Mouse (Mus musculus) myocyte (in vitro differentiated cells): ENCODE measurements around the gene Zdhhc19. TPM values are rescaled to one million over a fixed set of nuclear protein-coding genes. Genes with fewer than 3 reads are reported as not detected.

ENCODE experiments used
- H3K27me3 ChIP-seq: one replicate; pipeline ENCODE4 v1.6.1; 2011; ENCODE audit not compliant: control insufficient read depth, insufficient read depth, insufficient read length
- H3K36me3 ChIP-seq: one replicate; pipeline ENCODE4 v1.6.1; 2011; ENCODE audit not compliant: control insufficient read depth, insufficient read depth
- H3K4me2 ChIP-seq: one replicate; pipeline ENCODE4 v1.6.1; 2011; ENCODE audit warnings: low read depth, control low read depth
- H3K4me3 ChIP-seq: one replicate; pipeline ENCODE4 v1.5.1; 2011; ENCODE audit warnings: mild to moderate bottlenecking, control low read depth, moderate library complexity
- H3K79me2 ChIP-seq: one replicate; pipeline ENCODE4 v1.6.1; 2011; ENCODE audit not compliant: control insufficient read depth, insufficient read depth
- H3ac ChIP-seq: one replicate; pipeline ENCODE4 v1.6.1; 2011; ENCODE audit not compliant: control insufficient read depth, insufficient read length
- CEBPB ChIP-seq: IDR thresholded peaks from 2 replicates; pipeline ENCODE4 v1.6.1; 2011; ENCODE audit warnings: mild to moderate bottlenecking, moderate library complexity; ENCODE audit not compliant: poor library complexity, insufficient read depth, severe bottlenecking
- E2F4 ChIP-seq: IDR thresholded peaks from one replicate; pipeline ENCODE4 v1.6.1; 2011; ENCODE audit warnings: mild to moderate bottlenecking, control low read depth, moderate library complexity; ENCODE audit not compliant: insufficient read depth
- MAX ChIP-seq: IDR thresholded peaks from one replicate; pipeline ENCODE4 v1.6.1; 2011; ENCODE audit warnings: low read depth, mild to moderate bottlenecking, control low read depth
- MYOD1 ChIP-seq, 3 experiments: IDR thresholded peaks; one replicate each; pipeline ENCODE4 v1.6.1; 2011; ENCODE audit warnings: control low read depth in 2 of 3, low read depth in 2 of 3, mild to moderate bottlenecking in 2 of 3, moderate library complexity in 1 of 3; ENCODE audit not compliant: insufficient read length in 2 of 3, control insufficient read depth in 1 of 3
- MYOG ChIP-seq, 3 experiments: IDR thresholded peaks; one replicate each; pipeline ENCODE4 v1.6.1; 2011; ENCODE audit warnings: control low read depth in 2 of 3, low read depth in 2 of 3, mild to moderate bottlenecking in 2 of 3; ENCODE audit not compliant: insufficient read length in 2 of 3, control insufficient read depth in 1 of 3, insufficient read depth in 1 of 3
- POLR2A ChIP-seq: IDR thresholded peaks from one replicate; pipeline ENCODE4 v1.6.1; 2011; ENCODE audit warnings: low read depth, mild to moderate bottlenecking, control low read depth, moderate library complexity; ENCODE audit not compliant: insufficient read length
- POLR2AphosphoS2 ChIP-seq: IDR thresholded peaks from one replicate; pipeline ENCODE4 v1.6.1; 2011; ENCODE audit warnings: low read depth, control low read depth; ENCODE audit not compliant: insufficient read length
- REST ChIP-seq: IDR thresholded peaks from one replicate; pipeline ENCODE4 v1.6.1; 2011; ENCODE audit warnings: mild to moderate bottlenecking, control low read depth, moderate library complexity; ENCODE audit not compliant: insufficient read depth, insufficient read length
- SRF ChIP-seq: IDR thresholded peaks from one replicate; pipeline ENCODE4 v1.6.1; 2011; ENCODE audit warnings: low read depth; ENCODE audit not compliant: control insufficient read depth, insufficient read length
- TCF12 ChIP-seq: IDR thresholded peaks from one replicate; pipeline ENCODE4 v1.6.1; 2011; ENCODE audit warnings: mild to moderate bottlenecking, control low read depth; ENCODE audit not compliant: poor library complexity, insufficient read depth, severe bottlenecking
- TCF3 ChIP-seq: IDR thresholded peaks from one replicate; pipeline ENCODE4 v1.6.1; 2011; ENCODE audit warnings: low read depth, control low read depth; ENCODE audit not compliant: insufficient read length
- USF1 ChIP-seq: IDR thresholded peaks from one replicate; pipeline ENCODE4 v1.6.1; 2011; ENCODE audit warnings: low read depth, mild to moderate bottlenecking, control low read depth, moderate library complexity
- polyA plus RNA-seq: library from polyadenylated mRNA; unstranded; fragments of >200 nt; fragmentation: generic; extraction: Trizol; gene quantifications from one replicate; pipeline ENCODE4 v1.2.1, GENCODE M21; 2012; ENCODE audit warnings: missing spikeins

Gene Zdhhc19
- polyA plus RNA-seq, 1 experiment: not detected

DNA sequence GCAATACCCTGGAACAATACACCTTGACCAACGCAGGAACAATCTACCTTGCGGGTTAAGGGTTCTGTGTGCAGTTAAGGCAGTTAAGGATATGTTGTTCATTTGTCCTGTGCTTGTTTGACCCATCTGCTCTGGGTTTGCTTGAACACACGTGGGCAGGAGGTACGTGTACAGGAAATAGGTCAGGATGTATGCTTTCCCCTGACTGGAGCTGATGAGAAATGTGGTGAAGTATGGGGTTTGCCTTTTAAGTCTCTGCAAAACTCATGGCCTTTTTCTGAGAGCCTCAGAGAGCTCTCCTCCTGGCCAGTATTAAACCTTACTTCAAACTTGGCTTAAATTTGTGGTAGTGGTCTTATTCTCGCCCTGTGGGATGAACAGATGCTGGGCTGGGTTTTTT lies 97.9 kb downstream of the Zdhhc19 start:
- Histone ChIP-seq H3K4me3 (no peak overlapping the region), H3K4me2 (no peak overlapping the region), H3K79me2 (no peaks in the 10 kb centered on the region), H3K36me3 (no peaks in the 10 kb centered on the region), H3K27me3 (peaks cover 39% of the 10 kb centered on the region), H3ac (no peak overlapping the region)
- TF ChIP-seq REST (no peak), CEBPB (no peak), TCF3 (no peak), MYOD1 (IDR thresholded peaks at IDR 0.05; ENCODE audit: control insufficient read depth in 1 of 3, insufficient read length in 2 of 3, low read depth in 2 of 3) (no peak), SRF (no peak), TCF12 (no peak), POLR2AphosphoS2 (no peak), MAX (no peak), POLR2A (no peak), USF1 (no peak), MYOG (IDR thresholded peaks at IDR 0.05; ENCODE audit: control insufficient read depth in 1 of 3, insufficient read depth in 1 of 3, insufficient read length in 2 of 3, low read depth in 2 of 3) (no peak), E2F4 (no peak)

DNA sequence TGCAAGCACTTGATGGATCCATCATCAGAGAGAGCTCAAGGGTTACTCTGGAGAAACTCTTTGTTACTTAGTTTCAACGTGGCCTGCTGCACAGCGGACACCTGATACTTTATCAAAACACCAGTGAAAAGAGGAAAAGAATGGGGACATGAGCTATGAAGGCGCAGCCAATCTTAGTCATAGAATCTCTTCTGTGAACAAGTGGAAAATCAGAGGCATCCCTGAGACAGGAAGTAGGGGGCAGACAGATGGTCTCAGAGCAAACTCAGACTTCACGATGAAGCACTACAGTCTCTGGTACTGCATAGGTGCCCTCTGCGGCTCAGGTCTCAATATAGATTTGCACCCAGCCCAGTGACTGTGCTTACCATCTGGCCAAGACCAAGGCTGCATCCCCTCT lies 98.6 kb downstream of the Zdhhc19 start:
- no peak overlapping the region for H3K4me2 ChIP-seq
- H3K27me3 ChIP-seq: peaks cover 34% of the 10 kb centered on the region
- TF ChIP-seq MYOD1 (IDR thresholded peaks at IDR 0.05; ENCODE audit: control insufficient read depth in 1 of 3, insufficient read length in 2 of 3, low read depth in 2 of 3) (no peak), SRF (no peak), POLR2A (no peak), CEBPB (no peak), MAX (no peak), E2F4 (no peak), POLR2AphosphoS2 (no peak), TCF12 (no peak), MYOG (IDR thresholded peaks at IDR 0.05; ENCODE audit: control insufficient read depth in 1 of 3, insufficient read depth in 1 of 3, insufficient read length in 2 of 3, low read depth in 2 of 3) (no peak), REST (no peak)
- H3K4me3 ChIP-seq: no peak overlapping the region
- H3ac ChIP-seq: no peak overlapping the region
- no peaks in the 10 kb centered on the region for H3K36me3 ChIP-seq
- H3K79me2 ChIP-seq: no peaks in the 10 kb centered on the region

GRCm38 (mm10) chr16:32595142-32595855 lies 99.2 kb downstream of the Zdhhc19 start:
- TF ChIP-seq POLR2A (no peak), MAX (no peak), USF1 (no peak), REST (no peak)
- Histone ChIP-seq H3K4me3 (no peak overlapping the region), H3K36me3 (no peaks in the 10 kb centered on the region), H3K27me3 (peaks cover 31% of the 10 kb centered on the region), H3K79me2 (no peaks in the 10 kb centered on the region), H3K4me2 (no peak overlapping the region), H3ac (no peak overlapping the region)

DNA sequence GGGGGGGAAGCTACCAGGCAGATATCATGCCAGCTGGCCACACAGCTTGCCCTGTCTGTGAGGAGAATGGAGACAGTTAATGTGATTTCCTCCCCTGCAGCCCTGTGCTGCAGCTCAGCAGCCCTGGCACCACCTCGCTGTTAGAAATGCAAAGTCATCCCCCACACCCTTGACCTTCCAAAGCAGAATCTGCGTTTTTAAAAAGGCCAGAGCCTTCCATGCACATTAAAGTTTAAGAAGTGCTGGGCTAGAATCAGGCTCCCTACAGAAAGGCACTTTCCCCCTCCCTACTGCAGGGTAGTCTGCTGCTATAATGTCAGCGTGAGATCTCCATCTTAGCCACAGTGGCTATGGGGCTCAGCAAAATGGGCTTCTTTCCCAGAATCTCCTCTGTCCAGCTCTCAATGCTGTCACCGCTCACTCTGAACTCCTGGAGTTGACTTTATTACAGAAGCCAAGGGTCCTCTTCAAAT lies 101.9 kb downstream of the Zdhhc19 start:
- no peak overlapping the region for H3ac ChIP-seq
- peak overlapping the region; percentile 27 for H3K4me2 ChIP-seq
- H3K27me3 ChIP-seq: peaks cover 11% of the 10 kb centered on the region
- H3K4me3 ChIP-seq: no peak overlapping the region
- no peaks in the 10 kb centered on the region for H3K79me2 ChIP-seq
- no peak for TF ChIP-seq TCF3
- TF ChIP-seq MYOG (IDR thresholded peaks at IDR 0.05; ENCODE audit: control insufficient read depth in 1 of 3, insufficient read depth in 1 of 3, insufficient read length in 2 of 3, low read depth in 2 of 3): no peak
- no peak for TF ChIP-seq MAX
- TF ChIP-seq SRF: no peak
- no peak for TF ChIP-seq CEBPB
- no peak for TF ChIP-seq POLR2AphosphoS2
- TF ChIP-seq E2F4: no peak
- no peaks in the 10 kb centered on the region for H3K36me3 ChIP-seq

GRCm38 (mm10) chr16:32599151-32599550 lies 103.1 kb downstream of the Zdhhc19 start:
- no peak overlapping the region for H3ac ChIP-seq
- TF ChIP-seq SRF: no peak
- no peak for TF ChIP-seq POLR2A
- no peak for TF ChIP-seq MYOG (IDR thresholded peaks at IDR 0.05; ENCODE audit: control insufficient read depth in 1 of 3, insufficient read depth in 1 of 3, insufficient read length in 2 of 3, low read depth in 2 of 3)
- no peak for TF ChIP-seq REST
- no peak for TF ChIP-seq MYOD1 (IDR thresholded peaks at IDR 0.05; ENCODE audit: control insufficient read depth in 1 of 3, insufficient read length in 2 of 3, low read depth in 2 of 3)
- TF ChIP-seq E2F4: no peak
- no peak for TF ChIP-seq MAX
- TF ChIP-seq USF1: no peak
- no peak for TF ChIP-seq CEBPB
- TF ChIP-seq POLR2AphosphoS2: no peak
- TF ChIP-seq TCF12: no peak
- no peak for TF ChIP-seq TCF3

More at GRCm38 (mm10) chr16:32599151-32599550, 103.1 kb downstream of the Zdhhc19 start:
- Histone ChIP-seq H3K36me3 (no peaks in the 10 kb centered on the region), H3K4me2 (no peak overlapping the region), H3K4me3 (no peak overlapping the region), H3K27me3 (no peaks in the 10 kb centered on the region), H3K79me2 (no peaks in the 10 kb centered on the region)
